Mouse (Mus musculus): ENCODE measurements at regions not wholly inside any gene's neighbourhood (a gene's known extent, or its start where the extent isn't known, plus 50 kb on each side); places are given as distances from the start of the nearest gene placed in this dataset.

GRCm38 (mm10) chr4:34485574-34485973 is 65.2 kb upstream of the Akirin2 start:
- TF ChIP-seq CTCF (conservative IDR thresholded peaks at IDR 0.05; ENCODE audit: low read length) (no peak), POU5F1 (IDR thresholded peaks at IDR 0.05; ENCODE audit: borderline replicate concordance, low read length) (no peak)
